In genomic region chr4:111597249-111597661, GRCm38 (mm10) we compare ENCODE assay signal across 11 mouse cellular contexts.
DNase-seq lines count a peak whose midpoint lies in the region; ATAC-seq lines count a peak whose summit lies in the region.
"Had no signal": no experiment of that assay in that cellular context is flagged by ENCODE, and none has a peak within 500 bp of the region (broad histone marks: within the 10 kb centered on the region; RNA-seq: fewer than 3 reads in every experiment).

No protein-coding gene starts in this region.

- H3K9me3 ChIP-seq in hindbrain, embryonic 14.5 days (ENCODE audit: control insufficient read depth, low read length): no peaks in the 10 kb centered on the region
- H3K9me3 ChIP-seq: limb, embryonic 15.5 days had no signal

- no peak overlapping the region for H3K9ac ChIP-seq in hindbrain, embryonic 14.5 days
- H3K9ac ChIP-seq: limb, embryonic 15.5 days had no signal

- WGBS in hindbrain, embryonic 14.5 days: 71% methylated on average over 2 of the region's 2 CpGs

- no peaks in the 10 kb centered on the region for H3K36me3 ChIP-seq in hindbrain, embryonic 14.5 days (replicated peaks; ENCODE audit: control insufficient read depth, insufficient read depth)
- H3K36me3 ChIP-seq: limb, embryonic 15.5 days had no signal

- H3K27me3 ChIP-seq in hindbrain, embryonic 14.5 days (ENCODE audit: control insufficient read depth, insufficient read depth, low read length): no peaks in the 10 kb centered on the region
- H3K27me3 ChIP-seq: limb, embryonic 15.5 days; Patski had no signal

- 0 out of 2 replicates have a peak overlapping the region, but pooled peaks have one; percentile 21 for H3K27ac ChIP-seq in hindbrain, embryonic 14.5 days
- H3K27ac ChIP-seq: limb, embryonic 15.5 days had no signal

- peaks cover 16% of the 10 kb centered on the region; the same call in 1 of the 2 replicates for H3K4me1 ChIP-seq in hindbrain, embryonic 14.5 days (replicated peaks; ENCODE audit: control insufficient read depth, insufficient read depth, low read length)

- no peak overlapping the region for H3K4me3 ChIP-seq in hindbrain, embryonic 14.5 days (replicated peaks; ENCODE audit: low read length)
- H3K4me3 ChIP-seq: erythroblast, embryonic 14.5 days; limb, embryonic 15.5 days had no signal

- DNase-seq in kidney, postnatal 25 days: peak; percentile 11 to 40
- no peak for DNase-seq in kidney, adult 11 months
- DNase-seq in cerebellum, postnatal 14 days: peak; percentile 79 to 80
- DNase-seq in hindbrain, embryonic 14.5 days (ENCODE audit: low spot score): peak; percentile 75
- peak; percentile 28 for DNase-seq in lung, postnatal 25 days (ENCODE audit: low spot score)
- no peak for DNase-seq in retina, postnatal 1 day
- no peak for DNase-seq in urinary bladder, postnatal 14 days (ENCODE audit: low spot score)
- DNase-seq in thymus, adult 18-20 months: no peak

- no peak overlapping the region for H3K4me2 ChIP-seq in hindbrain, embryonic 14.5 days (replicated peaks)
- H3K4me2 ChIP-seq: limb, embryonic 15.5 days had no signal

- peak; percentile 92 for ATAC-seq in hindbrain, embryonic 14.5 days (ENCODE audit: low FRiP score)
- ATAC-seq: Patski had no signal

Comparison
In these comparisons a context has a peak if more than half of its experiments do, and no peak if none do; other contexts are left out.
1. DNase-seq: peak in kidney, postnatal 25 days (2 of 2), cerebellum, postnatal 14 days (2 of 2), hindbrain, embryonic 14.5 days (single experiment) and lung, postnatal 25 days (single experiment); none in kidney, adult 11 months (single experiment), retina, postnatal 1 day (single experiment), urinary bladder, postnatal 14 days (single experiment) and thymus, adult 18-20 months (0 of 2).